In genomic region chr6:86431531-86431930, GRCm38 (mm10) we compare ENCODE assay signal across 20 mouse cellular contexts. TPM values are rescaled to one million over a fixed set of nuclear protein-coding genes. Genes with fewer than 3 reads are reported as not detected.
DNase-seq lines count a peak whose midpoint lies in the region; ATAC-seq and TF ChIP-seq lines count a peak whose summit lies in the region.
"Had no signal": no experiment of that assay in that cellular context is flagged by ENCODE, and none has a peak within 500 bp of the region (broad histone marks: within the 10 kb centered on the region; RNA-seq: fewer than 3 reads in every experiment).

No protein-coding gene starts in this region.

- intact Hi-C loops in heart, adult 2 months (cut with DNase I), result no loop called here

- no peaks in the 10 kb centered on the region for H3K27me3 ChIP-seq in heart, adult 2 months (ENCODE audit: control insufficient read depth, insufficient read depth, low read length)
- no peaks in the 10 kb centered on the region for H3K27me3 ChIP-seq in midbrain, embryonic 11.5 days (ENCODE audit: control insufficient read depth, insufficient read depth, low read length)
- no peaks in the 10 kb centered on the region for H3K27me3 ChIP-seq in midbrain, embryonic 10.5 days (ENCODE audit: low read depth, poor library complexity, severe bottlenecking)
- H3K27me3 ChIP-seq: CH12.LX, Patski had no signal

- peaks cover 2% of the 10 kb centered on the region for H3K36me3 ChIP-seq in heart, adult 2 months (ENCODE audit: control insufficient read depth, insufficient read depth, low read length)
- peaks cover 21% of the 10 kb centered on the region for H3K36me3 ChIP-seq in midbrain, embryonic 11.5 days (ENCODE audit: control insufficient read depth, insufficient read depth, low read length)
- peaks cover 100% of the 10 kb centered on the region for H3K36me3 ChIP-seq in midbrain, embryonic 10.5 days

- WGBS in heart, adult 2 months, result 94% methylated on average over 3 of the region's 3 CpGs
- 93% methylated on average over 3 of the region's 3 CpGs for WGBS in midbrain, embryonic 11.5 days
- WGBS in midbrain, embryonic 10.5 days, result 97% methylated on average over 3 of the region's 3 CpGs

- H3K4me2 ChIP-seq in midbrain, embryonic 11.5 days, result no peak overlapping the region

- no peaks in the 10 kb centered on the region for H3K9me3 ChIP-seq in midbrain, embryonic 11.5 days (ENCODE audit: control insufficient read depth, low read length)
- no peaks in the 10 kb centered on the region for H3K9me3 ChIP-seq in midbrain, embryonic 10.5 days (replicated peaks)
- H3K9me3 ChIP-seq: G1E had no signal

- TF ChIP-seq CTCF in heart, adult 2 months (IDR thresholded peaks at IDR 0.05), result no peak

- no peak overlapping the region for H3K4me3 ChIP-seq in heart, adult 2 months
- no peak overlapping the region for H3K4me3 ChIP-seq in midbrain, embryonic 11.5 days (ENCODE audit: low read depth, low read length)
- H3K4me3 ChIP-seq in midbrain, embryonic 10.5 days, result no peak overlapping the region

- peak; percentile 58 for DNase-seq in heart, adult 11 months
- DNase-seq in heart, adult 2 months, result no peak
- DNase-seq in midbrain, embryonic 11.5 days (ENCODE audit: low spot score, missing footprints), result peak; percentile 66
- DNase-seq in midbrain, embryonic 10.5 days (ENCODE audit: low spot score), result no peak
- DNase-seq: adrenal gland, adult 2 months; adrenal gland, adult 8-10 months; adrenal gland, postnatal 10 days; adrenal gland, postnatal 14 days; adrenal gland, postnatal 25 days; adrenal gland, postnatal 36 days; B cell, adult 2 months; cerebellum, adult 11 months; cerebellum, adult 11-12 months; cerebellum, adult 18-20 months had no signal

- H3K27ac ChIP-seq in heart, adult 2 months, result no peak overlapping the region
- H3K27ac ChIP-seq in midbrain, embryonic 11.5 days (ENCODE audit: low read depth, low read length), result no peak overlapping the region
- no peak overlapping the region for H3K27ac ChIP-seq in midbrain, embryonic 10.5 days (replicated peaks)

- no peak for TF ChIP-seq POLR2A in heart, adult 2 months (IDR thresholded peaks at IDR 0.05; ENCODE audit: insufficient read depth, low read depth, low read length)

- no peak for TF ChIP-seq EP300 in heart, adult 2 months (IDR thresholded peaks at IDR 0.05; ENCODE audit: insufficient read depth, low read depth, low read length)

- no peaks in the 10 kb centered on the region for H3K79me2 ChIP-seq in heart, adult 2 months (replicated peaks; ENCODE audit: control insufficient read depth, insufficient read depth, low read length)

- ATAC-seq in midbrain, embryonic 11.5 days (ENCODE audit: low FRiP score), result no peak
- ATAC-seq: activated CD4-positive, CD25-positive, alpha-beta regulatory T cell, adult 4 months; CD4-positive, CD25-positive, alpha-beta regulatory T cell, adult 4 months; Patski had no signal

- no peaks in the 10 kb centered on the region for H3K4me1 ChIP-seq in heart, adult 2 months (ENCODE audit: control insufficient read depth, insufficient read depth, low read length)
- no peaks in the 10 kb centered on the region for H3K4me1 ChIP-seq in midbrain, embryonic 11.5 days (ENCODE audit: control insufficient read depth, insufficient read depth, low read length)
- H3K4me1 ChIP-seq in midbrain, embryonic 10.5 days, result no peaks in the 10 kb centered on the region

- no peak overlapping the region for H3K9ac ChIP-seq in heart, adult 2 months (ENCODE audit: low read depth, low read length)
- H3K9ac ChIP-seq in midbrain, embryonic 11.5 days (ENCODE audit: low read length), result no peak overlapping the region

RNA-seq across cellular contexts. Expression of gene Gm44790, which starts 5.1 kb away (rescaled TPM):
- not detected for total RNA-seq in heart, adult 2 months (2021)
- not detected in 2 replicates for polyA plus RNA-seq in heart, adult 2 months (2012; rRNA removed)
- polyA plus RNA-seq in midbrain, embryonic 11.5 days (2014; fragmentation: Nextera tagmentation; extraction: Ambion mirVana), result not detected in 2 replicates
- polyA plus RNA-seq in midbrain, embryonic 10.5 days (2016; fragmentation: Nextera tagmentation; extraction: Ambion mirVana), result 0.63 and 0.89 TPM in 2 replicates
- total RNA-seq: adrenal gland, postnatal 25 days; adrenal gland, postnatal 36 days; CH12.LX had no signal
- polyA plus RNA-seq: activated CD4-positive, CD25-positive, alpha-beta regulatory T cell, adult 4 months; C2C12; CD4-positive, CD25-positive, alpha-beta regulatory T cell, adult 4 months had no signal

RNA-seq across cellular contexts. Expression of gene C87436, which starts 6.6 kb away (rescaled TPM):
- 10 to 100 TPM in 1 of 2 experiments, 1 to 10 TPM in 1; 8.9 to 11.0 TPM for total RNA-seq in heart, adult 2 months (2021)
- polyA plus RNA-seq in heart, adult 2 months (2012; rRNA removed), result 8.6 and 10.7 TPM in 2 replicates
- polyA plus RNA-seq in midbrain, embryonic 11.5 days (2014; fragmentation: Nextera tagmentation; extraction: Ambion mirVana), result 23.6 and 26.4 TPM in 2 replicates
- 22.8 and 24.8 TPM in 2 replicates for polyA plus RNA-seq in midbrain, embryonic 10.5 days (2016; fragmentation: Nextera tagmentation; extraction: Ambion mirVana)

RNA-seq across cellular contexts. Expression of gene Tia1, which starts 27.5 kb away (rescaled TPM):
- 10 to 100 TPM; 22.4 to 23.7 TPM for total RNA-seq in heart, adult 2 months (2021)
- 13.1 and 27.9 TPM in 2 replicates for polyA plus RNA-seq in heart, adult 2 months (2012; rRNA removed)
- polyA plus RNA-seq in midbrain, embryonic 11.5 days (2014; fragmentation: Nextera tagmentation; extraction: Ambion mirVana), result 241 and 255 TPM in 2 replicates
- 221 and 253 TPM in 2 replicates for polyA plus RNA-seq in midbrain, embryonic 10.5 days (2016; fragmentation: Nextera tagmentation; extraction: Ambion mirVana)

RNA-seq across cellular contexts. Expression of gene Pcyox1, which starts 34.6 kb away (rescaled TPM):
- 10 to 100 TPM; 69.6 to 82.5 TPM for total RNA-seq in heart, adult 2 months (2021)
- polyA plus RNA-seq in heart, adult 2 months (2012; rRNA removed), result 30.3 and 55.6 TPM in 2 replicates
- 107 and 119 TPM in 2 replicates for polyA plus RNA-seq in midbrain, embryonic 11.5 days (2014; fragmentation: Nextera tagmentation; extraction: Ambion mirVana)
- 87.9 and 110 TPM in 2 replicates for polyA plus RNA-seq in midbrain, embryonic 10.5 days (2016; fragmentation: Nextera tagmentation; extraction: Ambion mirVana)

Comparison
In these comparisons a context has a peak if more than half of its experiments do, and no peak if none do; other contexts are left out.
1. DNase-seq: peak in heart, adult 11 months (single experiment) and midbrain, embryonic 11.5 days (single experiment); none in heart, adult 2 months (0 of 2) and midbrain, embryonic 10.5 days (single experiment).